Mouse (Mus musculus): ENCODE measurements around the gene Krt4. TPM values are rescaled to one million over a fixed set of nuclear protein-coding genes. Genes with fewer than 3 reads are reported as not detected.

Gene Krt4
- polyA plus RNA-seq, 1 experiment from 2014 or later = not detected

- H3K9ac ChIP-seq (replicated peaks) = no peak overlapping the region
- H3K4me2 ChIP-seq (ENCODE audit: low read depth, low read length) = peak overlapping the region; percentile 42; the same call in 1 of the 2 replicates
- no peak for ATAC-seq
- peaks cover 11% of the 10 kb centered on the region for H3K27me3 ChIP-seq (ENCODE audit: insufficient read depth, low read length)
- no peaks in the 10 kb centered on the region for H3K36me3 ChIP-seq (replicated peaks; ENCODE audit: insufficient read depth, low read length)
- peaks cover 7% of the 10 kb centered on the region for H3K4me1 ChIP-seq (ENCODE audit: insufficient read depth)
- no peak overlapping the region for H3K4me3 ChIP-seq (ENCODE audit: low read depth, low read length)
- 5% methylated on average over 17 of the region's 17 CpGs for WGBS (ENCODE audit: insufficient replicate concordance)
- peak; percentile 44 for DNase-seq
- H3K27ac ChIP-seq (ENCODE audit: low read depth) = no peak overlapping the region
- TF ChIP-seq EP300 (IDR thresholded peaks at IDR 0.05; ENCODE audit: low read depth) = no peak
- no peak for TF ChIP-seq CTCF (IDR thresholded peaks at IDR 0.05; ENCODE audit: low read depth)
- no peaks in the 10 kb centered on the region for H3K9me3 ChIP-seq (ENCODE audit: low read length)
Measured at GRCm38 (mm10) chr15:101929666-101930065, 5.1 kb upstream of the Krt4 start.

DNA sequence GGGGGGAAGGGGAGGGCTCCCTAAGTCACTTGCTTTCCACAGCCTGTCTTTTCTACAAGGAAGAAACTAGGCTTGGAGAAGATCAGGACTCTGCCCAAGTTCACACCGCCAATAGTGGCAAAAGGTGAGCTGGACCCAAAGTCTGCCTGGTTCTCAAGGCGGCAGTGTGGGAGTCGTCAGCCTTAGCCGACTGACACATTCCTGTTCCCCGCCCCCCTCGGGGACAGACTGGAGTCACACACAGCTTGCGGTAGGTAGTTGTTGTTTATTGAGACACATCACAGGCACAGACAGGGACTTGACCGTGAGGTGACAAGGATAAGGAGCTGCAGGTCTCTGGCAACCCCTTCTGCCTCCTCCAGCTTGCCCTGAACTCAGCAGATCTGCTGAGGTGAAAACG is 4.6 kb upstream of the Krt4 start:
- no peaks in the 10 kb centered on the region for H3K9me3 ChIP-seq (ENCODE audit: low read length)
- H3K9ac ChIP-seq (replicated peaks) = no peak overlapping the region
- no peak overlapping the region for H3K27ac ChIP-seq (ENCODE audit: low read depth)
- no peaks in the 10 kb centered on the region for H3K36me3 ChIP-seq (replicated peaks; ENCODE audit: insufficient read depth, low read length)
- WGBS (ENCODE audit: insufficient replicate concordance) = 25% methylated on average over 9 of the region's 9 CpGs
- H3K4me1 ChIP-seq (ENCODE audit: insufficient read depth) = peaks cover 9% of the 10 kb centered on the region
- no peak overlapping the region for H3K4me3 ChIP-seq (ENCODE audit: low read depth, low read length)
- ATAC-seq = no peak
- DNase-seq = no peak
- no peak for TF ChIP-seq EP300 (IDR thresholded peaks at IDR 0.05; ENCODE audit: low read depth)
- TF ChIP-seq CTCF (IDR thresholded peaks at IDR 0.05; ENCODE audit: low read depth) = no peak
- no peak overlapping the region for H3K4me2 ChIP-seq (ENCODE audit: low read depth, low read length)
- peaks cover 11% of the 10 kb centered on the region for H3K27me3 ChIP-seq (ENCODE audit: insufficient read depth, low read length)

DNA sequence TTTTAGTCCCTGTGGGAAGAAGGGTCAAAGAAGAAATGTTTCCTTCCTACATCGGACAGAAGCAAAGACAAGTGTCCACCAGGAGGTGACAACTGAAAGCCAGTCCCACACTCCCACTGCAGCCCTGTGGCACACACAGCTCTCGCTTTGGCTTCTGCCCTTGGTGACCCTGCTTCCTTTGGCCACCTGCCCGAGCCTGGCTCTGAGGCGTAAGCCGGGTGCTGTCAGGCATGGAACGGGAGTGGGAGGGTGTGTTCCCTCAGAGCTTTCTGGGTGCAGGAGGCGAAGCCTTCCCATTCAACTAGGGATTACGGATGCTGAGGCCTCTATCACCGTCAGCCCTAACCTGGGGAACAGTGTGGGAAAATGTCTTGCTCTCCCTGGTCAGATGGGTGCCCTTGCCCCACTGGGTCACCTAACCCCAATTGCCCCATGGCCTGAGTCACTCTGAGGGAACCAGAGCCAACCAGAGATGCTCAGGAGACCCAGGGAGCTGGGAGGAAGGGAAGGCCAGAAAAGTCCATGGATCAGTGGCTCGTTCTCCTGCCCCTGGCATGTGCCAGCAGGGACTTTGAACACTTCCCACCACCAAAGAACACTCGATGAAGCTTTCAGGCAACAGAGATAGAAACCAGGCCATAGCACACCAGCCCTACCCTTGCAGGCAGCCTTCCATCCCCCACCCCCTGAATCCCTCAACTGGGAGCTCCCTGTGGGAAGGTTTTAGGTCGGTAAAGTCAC is 3.0 kb upstream of the Krt4 start:
- Histone ChIP-seq H3K4me1 (ENCODE audit: insufficient read depth) (peaks cover 15% of the 10 kb centered on the region), H3K9ac (replicated peaks) (no peak overlapping the region), H3K27ac (ENCODE audit: low read depth) (no peak overlapping the region), H3K4me2 (ENCODE audit: low read depth, low read length) (no peak overlapping the region), H3K4me3 (ENCODE audit: low read depth, low read length) (no peak overlapping the region), H3K9me3 (ENCODE audit: low read length) (no peaks in the 10 kb centered on the region), H3K36me3 (replicated peaks; ENCODE audit: insufficient read depth, low read length) (no peaks in the 10 kb centered on the region), H3K27me3 (ENCODE audit: insufficient read depth, low read length) (peaks cover 8% of the 10 kb centered on the region)
- DNase-seq = peak; percentile 55
- TF ChIP-seq CTCF (IDR thresholded peaks at IDR 0.05; ENCODE audit: low read depth) (no peak), EP300 (IDR thresholded peaks at IDR 0.05; ENCODE audit: low read depth) (no peak)
- WGBS (ENCODE audit: insufficient replicate concordance) = 62% methylated on average over 12 of the region's 12 CpGs
- ATAC-seq = peak; percentile 40; the same call in 1 of the 2 replicates

DNA sequence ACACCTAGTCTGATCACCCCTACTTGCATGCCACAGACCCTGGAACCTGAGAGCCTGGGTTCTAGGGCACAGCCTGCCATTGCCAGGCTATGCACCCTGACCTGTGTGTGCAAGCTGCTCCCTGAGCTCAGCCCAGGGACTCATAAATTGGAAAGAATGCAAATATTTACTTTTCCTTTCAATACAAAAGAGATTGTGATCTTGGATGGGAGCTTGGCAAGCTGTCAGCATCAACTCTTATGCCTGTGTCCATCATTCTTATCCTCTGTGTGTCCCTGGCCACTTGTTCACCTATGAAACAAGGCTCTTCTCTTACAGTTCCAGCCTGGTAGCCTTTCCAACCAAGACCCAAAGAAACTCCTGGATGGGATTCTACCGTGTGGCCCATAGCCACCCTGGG is 506 bp upstream of the Krt4 start:
- Histone ChIP-seq H3K9me3 (ENCODE audit: low read length) (no peaks in the 10 kb centered on the region), H3K27me3 (ENCODE audit: insufficient read depth, low read length) (peaks cover 2% of the 10 kb centered on the region), H3K4me1 (ENCODE audit: insufficient read depth) (peaks cover 15% of the 10 kb centered on the region), H3K4me3 (ENCODE audit: low read depth, low read length) (no peak overlapping the region), H3K4me2 (ENCODE audit: low read depth, low read length) (no peak overlapping the region), H3K27ac (ENCODE audit: low read depth) (no peak overlapping the region), H3K36me3 (replicated peaks; ENCODE audit: insufficient read depth, low read length) (no peaks in the 10 kb centered on the region), H3K9ac (replicated peaks) (no peak overlapping the region)
- DNase-seq = no peak
- TF ChIP-seq EP300 (IDR thresholded peaks at IDR 0.05; ENCODE audit: low read depth) = no peak
- no peak for TF ChIP-seq CTCF (IDR thresholded peaks at IDR 0.05; ENCODE audit: low read depth)
- WGBS (ENCODE audit: insufficient replicate concordance) = 83% methylated on average over 1 of the region's 1 CpGs
- ATAC-seq = peak; percentile 30; the same call in 1 of the 2 replicates

- Histone ChIP-seq H3K27ac (ENCODE audit: low read depth) (no peak overlapping the region), H3K36me3 (replicated peaks; ENCODE audit: insufficient read depth, low read length) (no peaks in the 10 kb centered on the region), H3K4me2 (ENCODE audit: low read depth, low read length) (no peak overlapping the region), H3K9ac (replicated peaks) (no peak overlapping the region), H3K4me1 (ENCODE audit: insufficient read depth) (peaks cover 11% of the 10 kb centered on the region), H3K27me3 (ENCODE audit: insufficient read depth, low read length) (0 out of 2 replicates have a peak, but pooled peaks cover 9% of the 10 kb centered on the region), H3K4me3 (ENCODE audit: low read depth, low read length) (no peak overlapping the region), H3K9me3 (ENCODE audit: low read length) (no peaks in the 10 kb centered on the region)
- TF ChIP-seq EP300 (IDR thresholded peaks at IDR 0.05; ENCODE audit: low read depth) (no peak), CTCF (IDR thresholded peaks at IDR 0.05; ENCODE audit: low read depth) (no peak)
- ATAC-seq (peak; percentile 67), DNase-seq (no peak)
- 64% methylated on average over 2 of the region's 2 CpGs for WGBS (ENCODE audit: insufficient replicate concordance)
Measured at GRCm38 (mm10) chr15:101922296-101922695, 2.2 kb downstream of the Krt4 start.

DNA sequence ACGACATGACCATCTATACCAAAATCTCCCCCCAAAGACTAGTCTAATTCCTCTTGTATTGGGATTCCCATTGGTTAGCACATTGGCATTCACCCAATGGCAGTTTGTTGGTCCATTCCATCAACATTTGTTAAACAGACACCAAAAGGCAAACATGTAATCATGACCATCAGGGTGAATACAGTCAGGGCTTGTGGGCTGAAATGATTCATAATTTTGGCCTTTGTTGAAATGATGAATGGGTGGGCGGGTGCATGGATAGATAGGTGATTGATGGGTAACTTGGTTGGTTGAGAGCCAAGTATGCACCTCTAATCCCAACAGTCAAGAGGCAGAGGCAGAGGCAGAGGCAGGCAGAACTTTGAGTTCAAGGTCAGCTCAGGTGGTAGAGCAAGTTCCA is 8.5 kb downstream of the Krt4 start:
- WGBS (ENCODE audit: insufficient replicate concordance) = 53% methylated on average over 2 of the region's 2 CpGs

More for the DNA sequence above, 8.5 kb downstream of the Krt4 start:
- no peak overlapping the region for H3K27ac ChIP-seq (ENCODE audit: low read depth)
- H3K4me2 ChIP-seq (ENCODE audit: low read depth, low read length) = no peak overlapping the region
- H3K4me1 ChIP-seq (ENCODE audit: insufficient read depth) = no peaks in the 10 kb centered on the region
- TF ChIP-seq CTCF (IDR thresholded peaks at IDR 0.05; ENCODE audit: low read depth) (no peak), EP300 (IDR thresholded peaks at IDR 0.05; ENCODE audit: low read depth) (no peak)
- no peak overlapping the region for H3K9ac ChIP-seq (replicated peaks)
- DNase-seq (no peak), ATAC-seq (no peak)
- no peaks in the 10 kb centered on the region for H3K36me3 ChIP-seq (replicated peaks; ENCODE audit: insufficient read depth, low read length)
- peaks cover 13% of the 10 kb centered on the region; the same call in 1 of the 2 replicates for H3K27me3 ChIP-seq (ENCODE audit: insufficient read depth, low read length)
- H3K9me3 ChIP-seq (ENCODE audit: low read length) = no peaks in the 10 kb centered on the region
- no peak overlapping the region for H3K4me3 ChIP-seq (ENCODE audit: low read depth, low read length)
